Mouse (Mus musculus): ENCODE measurements around the gene Gm32742. TPM values are rescaled to one million over a fixed set of nuclear protein-coding genes. Genes with fewer than 3 reads are reported as not detected.

Gene Gm32742
- 0.44 and 1.1 TPM in 2 replicates for polyA plus RNA-seq (2012; rRNA removed)

DNA sequence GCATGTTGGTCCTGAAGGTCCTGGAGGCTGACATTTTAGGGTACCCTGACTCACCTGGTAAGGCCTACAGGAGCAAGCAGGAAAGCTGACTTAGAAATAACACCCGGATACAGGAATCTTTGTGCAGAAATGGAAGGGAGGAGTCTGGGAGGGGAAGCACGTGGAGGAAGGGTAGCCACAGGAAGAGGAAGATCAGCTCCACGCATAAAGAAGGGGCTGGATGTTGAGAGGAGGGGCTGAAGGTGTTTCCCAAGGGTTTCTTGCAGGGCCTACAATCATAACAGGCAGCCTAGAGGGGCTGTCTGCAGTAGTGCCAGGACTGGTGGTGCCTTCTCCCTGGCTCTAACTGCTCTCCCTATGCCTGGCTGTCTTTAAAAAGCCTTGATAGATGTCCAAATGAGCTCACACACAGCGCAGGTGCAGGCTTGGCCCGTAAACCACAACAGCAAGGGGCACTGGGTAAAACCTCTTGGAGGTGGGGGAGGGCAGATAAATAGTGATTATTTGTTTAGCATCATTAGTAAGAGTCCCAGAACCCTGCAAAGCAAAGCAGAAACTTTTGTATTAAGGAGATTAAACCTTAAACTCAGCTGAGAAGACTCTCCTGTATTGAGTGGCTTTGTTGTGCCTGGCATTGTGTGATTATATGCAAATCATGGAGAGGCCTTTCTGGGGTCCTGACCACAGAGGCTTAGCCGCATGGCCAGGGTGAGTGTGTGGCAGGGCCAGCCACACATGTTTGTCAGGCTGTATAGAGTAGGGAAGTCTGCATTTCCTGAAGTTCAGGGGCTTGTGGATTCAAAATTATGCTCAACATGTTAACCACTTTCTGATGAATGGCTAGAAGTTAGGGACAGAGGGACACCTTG lies at the start of gene Gm32742:
TSS of gene Gm32742 (minus strand) at position 206 of the 869 bp plus-strand sequence.

GRCm38 (mm10) chr9:51213023-51213728 lies 47.9 kb upstream of the Gm32742 start, which contains the start of gene Pou2af1:
Gene Pou2af1 (plus strand): TSS chr9:51213708.

GRCm38 (mm10) chr9:51101756-51102425 lies 63.4 kb downstream of the Gm32742 start, which contains the start of gene 4833427G06Rik:
Gene 4833427G06Rik (minus strand): TSS chr9:51102078.

Other genes starting within 250 kb of the Gm32742 start
- 17.4 and 22.2 TPM in 2 replicates for gene Sik2, start 156.4 kb downstream of the Gm32742 start, polyA plus RNA-seq (2012; rRNA removed)
- gene Btg4, start 104.6 kb downstream of the Gm32742 start, polyA plus RNA-seq (2012; rRNA removed): not detected in 2 replicates
- gene Layn, start 88.4 kb downstream of the Gm32742 start, polyA plus RNA-seq (2012; rRNA removed): 3.0 and 4.0 TPM in 2 replicates
- not detected in 2 replicates for gene 4833427G06Rik, start 63.4 kb downstream of the Gm32742 start, polyA plus RNA-seq (2012; rRNA removed)
- gene Pou2af1, start 48.2 kb upstream of the Gm32742 start, polyA plus RNA-seq (2012; rRNA removed): 12.6 and 18.8 TPM in 2 replicates
- gene Colca2, start 113.1 kb upstream of the Gm32742 start, polyA plus RNA-seq (2012; rRNA removed): 1.6 and 2.1 TPM in 2 replicates
- 4.0 and 5.2 TPM in 2 replicates for gene 1810046K07Rik, start 163.4 kb upstream of the Gm32742 start, polyA plus RNA-seq (2012; rRNA removed)